Mouse (Mus musculus): ENCODE data around the gene Olfr1440.

GRCm38 (mm10) chr19:12435011-12435416 lies 47.9 kb downstream of the Olfr1440 start:
- no peak for TF ChIP-seq CTCF (IDR thresholded peaks at IDR 0.05; ENCODE audit: borderline replicate concordance, insufficient read depth, low read depth, low read length)
- no peak for TF ChIP-seq POLR2A (IDR thresholded peaks at IDR 0.05; ENCODE audit: borderline replicate concordance, insufficient read depth, low read length)

Data from cerebellum, adult 2 months (tissue).